Mouse (Mus musculus) limb, embryonic 11.5 days (tissue): ENCODE results near the gene Fkbp8. TPM values are rescaled to one million over a fixed set of nuclear protein-coding genes. Genes with fewer than 3 reads are reported as not detected.

Experiments used
- ATAC-seq: fragments of 200-750 bp; cut with Nextera tagmentation; 2 replicates; pipeline ENCODE4 v1.8.0; 2017; ENCODE audit warnings: low read depth; ENCODE audit not compliant: insufficient number of reproducible peaks, low FRiP score, low TSS enrichment
- DNase-seq: peaks from one replicate; pipeline ENCODE4 v3.0.0-alpha.2; 2015; ENCODE audit warnings: low spot score
- H3K27ac ChIP-seq: fragments of 300-500 bp; sonication (generic); replicated peaks from 2 replicates; pipeline ENCODE4 v1.5.1; 2014; ENCODE audit warnings: low read depth, mild to moderate bottlenecking, low read length
- H3K27me3 ChIP-seq: fragments of 300-500 bp; sonication (generic); 2 replicates; pipeline ENCODE4 v1.6.1; 2014; ENCODE audit warnings: mild to moderate bottlenecking, low read length, mixed read lengths; ENCODE audit not compliant: control insufficient read depth, insufficient read depth
- H3K36me3 ChIP-seq: fragments of 300-500 bp; sonication (generic); 2 replicates; pipeline ENCODE4 v1.6.1; 2014; ENCODE audit warnings: mild to moderate bottlenecking, low read length, moderate library complexity, mixed read lengths; ENCODE audit not compliant: control insufficient read depth, insufficient read depth
- H3K4me1 ChIP-seq: fragments of 300-500 bp; sonication (generic); 2 replicates; pipeline ENCODE4 v1.6.1; 2014; ENCODE audit warnings: low read length, mixed read lengths; ENCODE audit not compliant: control insufficient read depth, insufficient read depth
- H3K4me2 ChIP-seq: fragments of 300-500 bp; sonication (generic); 2 replicates; pipeline ENCODE4 v1.6.1; 2014; ENCODE audit warnings: low read depth, mild to moderate bottlenecking, moderate library complexity; ENCODE audit not compliant: severe bottlenecking
- H3K4me3 ChIP-seq: fragments of 300-500 bp; sonication (generic); 2 replicates; pipeline ENCODE4 v1.5.1; 2014; ENCODE audit warnings: low read depth, low read length
- H3K9ac ChIP-seq: fragments of 300-500 bp; sonication (generic); 2 replicates; pipeline ENCODE4 v1.6.1; 2014; ENCODE audit warnings: mild to moderate bottlenecking, low read length
- H3K9me3 ChIP-seq: fragments of 300-500 bp; sonication (generic); 2 replicates; pipeline ENCODE4 v1.6.1; 2016; ENCODE audit warnings: low read length; ENCODE audit not compliant: control insufficient read depth
- WGBS: fragments of 180-500 bp; shearing (Covaris S2); extraction: QIAGEN DNeasy Blood & Tissue Kit; methylation state at CpG from one replicate; pipeline ENCODE4 v1.1.7; 2014; 5-methylcytosine and 5-hydroxymethylcytosine counted together
- polyA plus RNA-seq: library from polyadenylated mRNA; unstranded; fragments of >200 nt; fragmentation: Nextera tagmentation; extraction: Ambion mirVana; gene quantifications from 2 replicates; pipeline ENCODE4 v1.2.1, GENCODE M21; 2014

The Fkbp8 gene
- polyA plus RNA-seq, 1 experiment from 2014 or later = 233 TPM

GRCm38 (mm10) chr8:70574302-70574701 lies 46.8 kb downstream of the Fkbp8 start:
- Histone ChIP-seq H3K4me2 (no peak overlapping the region), H3K36me3 (peaks cover 4% of the 10 kb centered on the region; the same call in 1 of the 2 replicates), H3K27ac (no peak overlapping the region), H3K4me1 (no peaks in the 10 kb centered on the region), H3K9ac (no peak overlapping the region), H3K9me3 (no peaks in the 10 kb centered on the region), H3K4me3 (no peak overlapping the region), H3K27me3 (no peaks in the 10 kb centered on the region)
- ATAC-seq (no peak), DNase-seq (no peak)

- Histone ChIP-seq H3K9ac (no peak overlapping the region), H3K36me3 (peaks cover 4% of the 10 kb centered on the region; the same call in 1 of the 2 replicates), H3K27me3 (no peaks in the 10 kb centered on the region), H3K9me3 (no peaks in the 10 kb centered on the region), H3K4me1 (no peaks in the 10 kb centered on the region), H3K4me2 (no peak overlapping the region), H3K27ac (no peak overlapping the region), H3K4me3 (no peak overlapping the region)
- no peak for DNase-seq
- no peak for ATAC-seq
- WGBS = 85% methylated on average over 4 of the region's 4 CpGs
Observed at GRCm38 (mm10) chr8:70574915-70575314, 47.4 kb downstream of the Fkbp8 start.

DNA sequence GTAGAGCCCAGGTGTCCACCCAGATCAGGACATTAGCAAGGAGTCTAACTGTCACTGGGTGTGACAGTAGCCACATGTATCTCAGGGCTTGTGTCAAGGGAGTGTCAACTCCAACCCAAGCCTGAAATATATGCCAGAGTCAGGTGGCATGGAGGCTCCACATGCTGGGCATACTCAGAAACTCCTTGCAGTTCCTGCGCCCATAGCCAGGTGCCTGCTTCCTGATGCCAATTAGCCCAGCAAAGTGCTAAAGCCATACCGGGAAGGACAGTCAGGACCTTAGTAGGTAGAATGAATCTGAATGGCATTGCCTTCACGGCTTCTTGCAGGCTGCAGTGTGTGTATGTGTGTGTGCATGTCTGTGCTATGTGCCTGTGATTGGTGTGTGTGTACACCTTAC lies 49.7 kb downstream of the Fkbp8 start:
- Histone ChIP-seq H3K4me3 (no peak overlapping the region), H3K27me3 (no peaks in the 10 kb centered on the region), H3K4me1 (no peaks in the 10 kb centered on the region), H3K9ac (no peak overlapping the region), H3K4me2 (no peak overlapping the region), H3K27ac (no peak overlapping the region), H3K36me3 (peaks cover 14% of the 10 kb centered on the region; the same call in 1 of the 2 replicates), H3K9me3 (no peaks in the 10 kb centered on the region)
- 87% methylated on average over 3 of the region's 3 CpGs for WGBS
- ATAC-seq (no peak), DNase-seq (no peak)

- Histone ChIP-seq H3K27me3 (no peaks in the 10 kb centered on the region), H3K4me1 (no peaks in the 10 kb centered on the region), H3K4me3 (no peak overlapping the region), H3K4me2 (no peak overlapping the region), H3K36me3 (peaks cover 32% of the 10 kb centered on the region), H3K9me3 (no peaks in the 10 kb centered on the region), H3K27ac (no peak overlapping the region), H3K9ac (no peak overlapping the region)
- 90% methylated on average over 18 of the region's 18 CpGs for WGBS
- ATAC-seq = no peak
- DNase-seq = no peak
Observed at GRCm38 (mm10) chr8:70583476-70584387, 56.2 kb downstream of the Fkbp8 start.

- no peaks in the 10 kb centered on the region for H3K9me3 ChIP-seq
Observed at GRCm38 (mm10) chr8:70584606-70585257, 57.2 kb downstream of the Fkbp8 start.

More at GRCm38 (mm10) chr8:70584606-70585257, 57.2 kb downstream of the Fkbp8 start:
- Histone ChIP-seq H3K36me3 (peaks cover 32% of the 10 kb centered on the region), H3K4me2 (no peak overlapping the region), H3K4me1 (no peaks in the 10 kb centered on the region), H3K4me3 (no peak overlapping the region), H3K27ac (no peak overlapping the region), H3K27me3 (no peaks in the 10 kb centered on the region), H3K9ac (no peak overlapping the region)
- WGBS = 91% methylated on average over 9 of the region's 9 CpGs
- ATAC-seq (no peak), DNase-seq (no peak)

Other genes starting within 250 kb of the Fkbp8 start
- 75.2 and 78.6 TPM in 2 replicates for gene Homer3, start 244.9 kb upstream of the Fkbp8 start, polyA plus RNA-seq
- 55.8 and 62.1 TPM in 2 replicates for gene Ddx49, start 225.2 kb upstream of the Fkbp8 start, polyA plus RNA-seq
- gene Cope, start 225.2 kb upstream of the Fkbp8 start, polyA plus RNA-seq = 263 and 281 TPM in 2 replicates
- gene Cers1, start 211.9 kb upstream of the Fkbp8 start, polyA plus RNA-seq = 4.7 and 6.0 TPM in 2 replicates
- gene Gdf1, start 197.9 kb upstream of the Fkbp8 start, polyA plus RNA-seq = 2.9 and 4.2 TPM in 2 replicates
- gene Upf1, start 174.4 kb upstream of the Fkbp8 start, polyA plus RNA-seq = 23.2 and 25.1 TPM in 2 replicates
- gene Comp, start 154.2 kb upstream of the Fkbp8 start, polyA plus RNA-seq = 0.43 and 0.50 TPM in 2 replicates
- 16.6 and 19.8 TPM in 2 replicates for gene Crtc1, start 88.1 kb upstream of the Fkbp8 start, polyA plus RNA-seq
- gene Klhl26, start 50.8 kb upstream of the Fkbp8 start, polyA plus RNA-seq = 18.9 and 21.7 TPM in 2 replicates
- gene Tmem59l, start 40.4 kb upstream of the Fkbp8 start, polyA plus RNA-seq = 20.0 and 20.8 TPM in 2 replicates
- gene Crlf1, start 34.6 kb upstream of the Fkbp8 start, polyA plus RNA-seq = 85.8 and 102 TPM in 2 replicates
- gene Rex1bd, start 21.0 kb upstream of the Fkbp8 start, polyA plus RNA-seq = 126 and 138 TPM in 2 replicates
- gene Uba52, start 16.9 kb upstream of the Fkbp8 start, polyA plus RNA-seq = 926 and 927 TPM in 2 replicates
- 47.0 and 47.6 TPM in 2 replicates for gene Kxd1, start 232 bp downstream of the Fkbp8 start, polyA plus RNA-seq
- 19.5 and 20.1 TPM in 2 replicates for gene Ell, start 11.7 kb downstream of the Fkbp8 start, polyA plus RNA-seq
- gene Isyna1, start 66.6 kb downstream of the Fkbp8 start, polyA plus RNA-seq = 100 and 114 TPM in 2 replicates
- 167 and 177 TPM in 2 replicates for gene Ssbp4, start 81.1 kb downstream of the Fkbp8 start, polyA plus RNA-seq
- gene Lrrc25, start 88.4 kb downstream of the Fkbp8 start, polyA plus RNA-seq = 0.57 TPM in 2 replicates
- gene Gdf15, start 104.7 kb downstream of the Fkbp8 start, polyA plus RNA-seq = 0.15 TPM in 1 of 2 replicates, not detected in the other
- 48.9 and 59.4 TPM in 2 replicates for gene Pgpep1, start 132.7 kb downstream of the Fkbp8 start, polyA plus RNA-seq
- 356 and 388 TPM in 2 replicates for gene Lsm4, start 145.5 kb downstream of the Fkbp8 start, polyA plus RNA-seq
- gene Jund, start 171.2 kb downstream of the Fkbp8 start, polyA plus RNA-seq = 104 and 109 TPM in 2 replicates
- gene Iqcn, start 175.7 kb downstream of the Fkbp8 start, polyA plus RNA-seq = not detected in 2 replicates
- not detected in 2 replicates for gene Gm3336, start 190.8 kb downstream of the Fkbp8 start, polyA plus RNA-seq
- gene Pde4c, start 196.0 kb downstream of the Fkbp8 start, polyA plus RNA-seq = 0.08 and 0.13 TPM in 2 replicates
- 11.6 and 12.3 TPM in 2 replicates for gene Rab3a, start 227.0 kb downstream of the Fkbp8 start, polyA plus RNA-seq
- gene Mpv17l2, start 233.2 kb downstream of the Fkbp8 start, polyA plus RNA-seq = 23.1 and 23.6 TPM in 2 replicates
- gene Pik3r2, start 249.0 kb downstream of the Fkbp8 start, polyA plus RNA-seq = 46.9 and 48.3 TPM in 2 replicates